Mouse (Mus musculus): ENCODE measurements around the gene Stra8.

GRCm38 (mm10) chr6:34875268-34875761 is 44.6 kb upstream of the Stra8 start:
- TF ChIP-seq POLR2A (IDR thresholded peaks at IDR 0.05; ENCODE audit: low read depth, low read length): no peak
- no peak for TF ChIP-seq CTCF (IDR thresholded peaks at IDR 0.05; ENCODE audit: extremely low read depth, insufficient read length, insufficient replicate concordance, low read depth, low read length)

Data from small intestine, adult 2 months (tissue).